Mouse (Mus musculus) limb, embryonic 15.5 days (tissue): ENCODE measurements around the gene Ephb1. TPM values are rescaled to one million over a fixed set of nuclear protein-coding genes. Genes with fewer than 3 reads are reported as not detected.

Experiments used
- ATAC-seq: fragments of 200-750 bp; cut with Nextera tagmentation; 2 replicates; pipeline ENCODE4 v1.8.0; 2017; ENCODE audit warnings: low read depth, moderate TSS enrichment; ENCODE audit not compliant: insufficient number of reproducible peaks, low FRiP score, low TSS enrichment
- H3K27ac ChIP-seq: fragments of 300-500 bp; sonication (generic); 2 replicates; pipeline ENCODE4 v1.5.1; 2015; ENCODE audit warnings: moderate library complexity, mild to moderate bottlenecking, inconsistent platforms
- H3K27me3 ChIP-seq: fragments of 300-500 bp; sonication (generic); 2 replicates; pipeline ENCODE4 v1.6.1; 2015; ENCODE audit warnings: inconsistent platforms
- H3K36me3 ChIP-seq: fragments of 300-500 bp; sonication (generic); 2 replicates; pipeline ENCODE4 v1.6.1; 2015; ENCODE audit warnings: inconsistent platforms
- H3K4me1 ChIP-seq: fragments of 300-500 bp; sonication (generic); 2 replicates; pipeline ENCODE4 v1.6.1; 2015; ENCODE audit warnings: inconsistent platforms
- H3K4me2 ChIP-seq: fragments of 300-500 bp; sonication (generic); 2 replicates; pipeline ENCODE4 v1.6.1; 2015; ENCODE audit warnings: mild to moderate bottlenecking, inconsistent platforms
- H3K4me3 ChIP-seq: fragments of 300-500 bp; sonication (generic); 2 replicates; pipeline ENCODE4 v1.5.1; 2015; ENCODE audit warnings: mild to moderate bottlenecking, inconsistent platforms
- H3K9ac ChIP-seq: fragments of 300-500 bp; sonication (generic); 2 replicates; pipeline ENCODE4 v1.6.1; 2015; ENCODE audit warnings: inconsistent platforms
- H3K9me3 ChIP-seq: fragments of 300-500 bp; sonication (generic); 2 replicates; pipeline ENCODE4 v1.6.1; 2016; ENCODE audit warnings: inconsistent platforms
- WGBS: fragments of 180-500 bp; shearing (Covaris S2); methylation state at CpG from one replicate; pipeline ENCODE4 v1.1.7; 2015; 5-methylcytosine and 5-hydroxymethylcytosine counted together
- polyA plus RNA-seq: library from polyadenylated mRNA; unstranded; fragments of >200 nt; fragmentation: Nextera tagmentation; extraction: Ambion mirVana; gene quantifications from 2 replicates; pipeline ENCODE4 v1.2.1, GENCODE M21; 2015

The Ephb1 gene
- polyA plus RNA-seq, 1 experiment from 2014 or later: 2.5 TPM

- ATAC-seq: no peak
- Histone ChIP-seq H3K4me3 (no peak overlapping the region), H3K27me3 (no peaks in the 10 kb centered on the region), H3K4me1 (no peaks in the 10 kb centered on the region), H3K9me3 (no peaks in the 10 kb centered on the region), H3K36me3 (no peaks in the 10 kb centered on the region), H3K9ac (no peak overlapping the region), H3K27ac (no peak overlapping the region), H3K4me2 (no peak overlapping the region)
- 89% methylated on average over 10 of the region's 10 CpGs for WGBS
Observed at GRCm38 (mm10) chr9:102115326-102115725, 239.2 kb downstream of the Ephb1 start.

- H3K27me3 ChIP-seq: no peaks in the 10 kb centered on the region
- H3K9me3 ChIP-seq: no peaks in the 10 kb centered on the region
- WGBS: 67% methylated on average over 3 of the region's 3 CpGs
- no peaks in the 10 kb centered on the region for H3K4me1 ChIP-seq
- ATAC-seq: no peak
- no peak overlapping the region for H3K4me3 ChIP-seq
- H3K9ac ChIP-seq: no peak overlapping the region
- H3K36me3 ChIP-seq: no peaks in the 10 kb centered on the region
- no peak overlapping the region for H3K27ac ChIP-seq
- no peak overlapping the region for H3K4me2 ChIP-seq
Observed at GRCm38 (mm10) chr9:102111471-102111870, 243.0 kb downstream of the Ephb1 start.

GRCm38 (mm10) chr9:102107978-102108377, 246.5 kb downstream of the Ephb1 start:
- no peaks in the 10 kb centered on the region for H3K27me3 ChIP-seq
- no peaks in the 10 kb centered on the region for H3K9me3 ChIP-seq
- no peak overlapping the region for H3K4me2 ChIP-seq
- no peak overlapping the region for H3K4me3 ChIP-seq
- no peak overlapping the region for H3K9ac ChIP-seq
- ATAC-seq: no peak
- H3K4me1 ChIP-seq: no peaks in the 10 kb centered on the region
- no peaks in the 10 kb centered on the region for H3K36me3 ChIP-seq
- 50% methylated on average over 3 of the region's 3 CpGs for WGBS
- no peak overlapping the region for H3K27ac ChIP-seq

GRCm38 (mm10) chr9:102107213-102107612, 247.3 kb downstream of the Ephb1 start:
- Histone ChIP-seq H3K36me3 (no peaks in the 10 kb centered on the region), H3K4me1 (no peaks in the 10 kb centered on the region), H3K9me3 (no peaks in the 10 kb centered on the region), H3K9ac (no peak overlapping the region), H3K4me2 (no peak overlapping the region), H3K27ac (no peak overlapping the region), H3K4me3 (no peak overlapping the region), H3K27me3 (no peaks in the 10 kb centered on the region)
- ATAC-seq: no peak; the same call in 1 of the 2 replicates
- 52% methylated on average over 2 of the region's 2 CpGs for WGBS

GRCm38 (mm10) chr9:102096825-102097224, 257.7 kb downstream of the Ephb1 start:
- no peak for ATAC-seq
- Histone ChIP-seq H3K9ac (no peak overlapping the region), H3K4me3 (no peak overlapping the region), H3K4me1 (no peaks in the 10 kb centered on the region), H3K27me3 (no peaks in the 10 kb centered on the region), H3K9me3 (no peaks in the 10 kb centered on the region), H3K4me2 (no peak overlapping the region), H3K36me3 (no peaks in the 10 kb centered on the region), H3K27ac (no peak overlapping the region)
- whole genome bisulfite sequencing: 40% methylated on average over 7 of the region's 7 CpGs

GRCm38 (mm10) chr9:102088598-102088997, 265.9 kb downstream of the Ephb1 start:
- no peak for ATAC-seq
- 73% methylated on average over 5 of the region's 5 CpGs for WGBS
- Histone ChIP-seq H3K27ac (no peak overlapping the region), H3K9ac (no peak overlapping the region), H3K4me3 (no peak overlapping the region), H3K27me3 (no peaks in the 10 kb centered on the region; the same call in 1 of the 2 replicates), H3K9me3 (no peaks in the 10 kb centered on the region), H3K4me1 (peaks cover 7% of the 10 kb centered on the region; the same call in 1 of the 2 replicates), H3K4me2 (no peak overlapping the region), H3K36me3 (no peaks in the 10 kb centered on the region)

- ATAC-seq: no peak
- WGBS: 24% methylated on average over 24 of the region's 24 CpGs
- no peak overlapping the region for H3K4me2 ChIP-seq
Observed at GRCm38 (mm10) chr9:102086053-102086706, 268.3 kb downstream of the Ephb1 start.

GRCm38 (mm10) chr9:102085477-102085876, 269.0 kb downstream of the Ephb1 start:
- H3K4me2 ChIP-seq: no peak overlapping the region
- 77% methylated on average over 9 of the region's 9 CpGs for WGBS
- no peaks in the 10 kb centered on the region; the same call in 1 of the 2 replicates for H3K27me3 ChIP-seq
- peaks cover 7% of the 10 kb centered on the region; the same call in 1 of the 2 replicates for H3K4me1 ChIP-seq
- H3K9me3 ChIP-seq: no peaks in the 10 kb centered on the region
- no peak overlapping the region for H3K9ac ChIP-seq
- no peak overlapping the region for H3K27ac ChIP-seq
- no peak overlapping the region for H3K4me3 ChIP-seq
- H3K36me3 ChIP-seq: no peaks in the 10 kb centered on the region
- no peak for ATAC-seq

More at GRCm38 (mm10) chr9:102086053-102086706, 268.3 kb downstream of the Ephb1 start:
- Histone ChIP-seq H3K9me3 (no peaks in the 10 kb centered on the region), H3K4me1 (peaks cover 7% of the 10 kb centered on the region; the same call in 1 of the 2 replicates), H3K4me3 (no peak overlapping the region), H3K27me3 (no peaks in the 10 kb centered on the region; the same call in 1 of the 2 replicates), H3K27ac (no peak overlapping the region), H3K9ac (no peak overlapping the region), H3K36me3 (no peaks in the 10 kb centered on the region)

GRCm38 (mm10) chr9:102080934-102081333, 273.6 kb downstream of the Ephb1 start:
- no peak overlapping the region for H3K4me2 ChIP-seq
- no peaks in the 10 kb centered on the region for H3K9me3 ChIP-seq
- no peak overlapping the region for H3K9ac ChIP-seq
- ATAC-seq: no peak
- H3K27ac ChIP-seq: no peak overlapping the region
- 78% methylated on average over 5 of the region's 5 CpGs for WGBS
- no peaks in the 10 kb centered on the region for H3K36me3 ChIP-seq
- no peak overlapping the region for H3K4me3 ChIP-seq
- no peaks in the 10 kb centered on the region; the same call in 1 of the 2 replicates for H3K27me3 ChIP-seq
- no peaks in the 10 kb centered on the region for H3K4me1 ChIP-seq

- Histone ChIP-seq H3K27me3 (no peaks in the 10 kb centered on the region), H3K9ac (no peak overlapping the region), H3K4me2 (no peak overlapping the region), H3K9me3 (no peaks in the 10 kb centered on the region), H3K36me3 (no peaks in the 10 kb centered on the region), H3K4me3 (no peak overlapping the region), H3K27ac (no peak overlapping the region), H3K4me1 (no peaks in the 10 kb centered on the region)
- no peak for ATAC-seq
- WGBS: 81% methylated on average over 2 of the region's 2 CpGs
Observed at GRCm38 (mm10) chr9:102079151-102079550, 275.3 kb downstream of the Ephb1 start.

- Histone ChIP-seq H3K9ac (no peak overlapping the region), H3K27me3 (no peaks in the 10 kb centered on the region), H3K4me1 (no peaks in the 10 kb centered on the region), H3K9me3 (no peaks in the 10 kb centered on the region), H3K4me2 (no peak overlapping the region), H3K4me3 (no peak overlapping the region), H3K27ac (no peak overlapping the region), H3K36me3 (no peaks in the 10 kb centered on the region)
- WGBS: 87% methylated on average over 6 of the region's 6 CpGs
- ATAC-seq: no peak
Observed at GRCm38 (mm10) chr9:102078238-102078637, 276.3 kb downstream of the Ephb1 start.

GRCm38 (mm10) chr9:102075539-102075938, 279.0 kb downstream of the Ephb1 start:
- H3K27ac ChIP-seq: no peak overlapping the region
- 58% methylated on average over 4 of the region's 4 CpGs for WGBS
- no peaks in the 10 kb centered on the region for H3K36me3 ChIP-seq
- H3K9ac ChIP-seq: no peak overlapping the region
- no peaks in the 10 kb centered on the region for H3K27me3 ChIP-seq
- H3K4me3 ChIP-seq: no peak overlapping the region
- H3K9me3 ChIP-seq: no peaks in the 10 kb centered on the region
- no peaks in the 10 kb centered on the region for H3K4me1 ChIP-seq
- no peak overlapping the region for H3K4me2 ChIP-seq
- ATAC-seq: no peak
